Mouse (Mus musculus): ENCODE measurements around the gene Grap.

Grap gene

GRCm38 (mm10) chr11:61686141-61686540 is 33.1 kb downstream of the Grap start:
- no peak for DNase-seq

- DNase-seq, result peak in 1 of 2 experiments; percentile 56
These were observed 33.9 kb downstream of the Grap start for GRCm38 (mm10) chr11:61686906-61687453.

- DNase-seq, result no peak
These were observed 34.5 kb downstream of the Grap start for GRCm38 (mm10) chr11:61687595-61687994.

- no peak for DNase-seq
These were observed 39.9 kb downstream of the Grap start for GRCm38 (mm10) chr11:61692996-61693395.

GRCm38 (mm10) chr11:61698852-61699251 is 45.8 kb downstream of the Grap start:
- no peak for DNase-seq

- DNase-seq, result no peak
These were observed 46.4 kb downstream of the Grap start for GRCm38 (mm10) chr11:61699460-61699859.

- DNase-seq, result peak; percentile 91
These were observed 46.9 kb downstream of the Grap start for GRCm38 (mm10) chr11:61699933-61700332.

GRCm38 (mm10) chr11:61701696-61702095 is 48.6 kb downstream of the Grap start:
- peak; percentile 74 to 84 for DNase-seq

- no peak for DNase-seq
These were observed 49.4 kb downstream of the Grap start for GRCm38 (mm10) chr11:61702494-61702893.

GRCm38 (mm10) chr11:61705581-61705980 is 52.5 kb downstream of the Grap start:
- DNase-seq, result no peak

- no peak for DNase-seq
These were observed 53.2 kb downstream of the Grap start for GRCm38 (mm10) chr11:61706232-61706631.

- peak in 1 of 2 experiments; percentile 43 for DNase-seq
These were observed 55.9 kb downstream of the Grap start for GRCm38 (mm10) chr11:61708928-61709327.

GRCm38 (mm10) chr11:61713157-61713855 is 60.2 kb downstream of the Grap start:
- no peak for DNase-seq

- peak; percentile 81 to 82 for DNase-seq
These were observed 61.5 kb downstream of the Grap start for GRCm38 (mm10) chr11:61714346-61715117.

- DNase-seq, result no peak
These were observed 62.1 kb downstream of the Grap start for GRCm38 (mm10) chr11:61715130-61715529.

- DNase-seq, result no peak
These were observed 64.9 kb downstream of the Grap start for GRCm38 (mm10) chr11:61717990-61718389.

- DNase-seq, result peak in 1 of 2 experiments; percentile 47
These were observed 66.3 kb downstream of the Grap start for GRCm38 (mm10) chr11:61719387-61719786.

- DNase-seq, result peak; percentile 62 to 69
These were observed 66.8 kb downstream of the Grap start for GRCm38 (mm10) chr11:61719826-61720225.

GRCm38 (mm10) chr11:61720636-61721035 is 67.6 kb downstream of the Grap start, which contains the start of gene Slc5a10:
Gene Slc5a10 (minus strand): TSS chr11:61720826.
- DNase-seq, result peak; percentile 69 to 81

- DNase-seq, result peak; percentile 77 to 84
These were observed 69.0 kb downstream of the Grap start for GRCm38 (mm10) chr11:61722077-61722476.

Measured in kidney, postnatal 36 days (tissue).